Mouse (Mus musculus) liver, embryonic 14.5 days (tissue): ENCODE measurements around the gene Slfnl1.

ENCODE experiments used
- CTCF ChIP-seq: IDR thresholded peaks from 2 replicates; pipeline ENCODE4 v1.5.1; 2016; ENCODE audit warnings: antibody characterized with exemption, low read depth, control low read depth
- EP300 ChIP-seq: IDR thresholded peaks from 2 replicates; pipeline ENCODE4 v1.6.1; 2016; ENCODE audit warnings: antibody characterized with exemption, low read depth

GRCm38 (mm10) chr4:120538664-120539063 lies 6.6 kb downstream of the Slfnl1 start:
- TF ChIP-seq CTCF (no peak), EP300 (no peak)
